Mouse (Mus musculus) embryonic facial prominence, embryonic 13.5 days (tissue): ENCODE results near the gene Ipo4. TPM values are rescaled to one million over a fixed set of nuclear protein-coding genes. Genes with fewer than 3 reads are reported as not detected.

ENCODE experiments used
- ATAC-seq: fragments of 200-750 bp; cut with Nextera tagmentation; 2 replicates; pipeline ENCODE4 v1.8.0; 2017; ENCODE audit warnings: low read depth; ENCODE audit not compliant: insufficient number of reproducible peaks, insufficient read depth, low FRiP score, low TSS enrichment
- H3K27ac ChIP-seq: fragments of 300-500 bp; sonication (generic); 2 replicates; pipeline ENCODE4 v1.5.1; 2015; ENCODE audit warnings: moderate library complexity, mild to moderate bottlenecking, inconsistent platforms
- H3K27me3 ChIP-seq: fragments of 300-500 bp; sonication (generic); 2 replicates; pipeline ENCODE4 v1.6.1; 2015; ENCODE audit warnings: mild to moderate bottlenecking, inconsistent platforms
- H3K36me3 ChIP-seq: fragments of 300-500 bp; sonication (generic); 2 replicates; pipeline ENCODE4 v1.6.1; 2015; ENCODE audit warnings: mild to moderate bottlenecking, inconsistent platforms
- H3K4me1 ChIP-seq: fragments of 300-500 bp; sonication (generic); 2 replicates; pipeline ENCODE4 v1.6.1; 2015; ENCODE audit warnings: inconsistent platforms
- H3K4me2 ChIP-seq: fragments of 300-500 bp; sonication (generic); 2 replicates; pipeline ENCODE4 v1.6.1; 2015; ENCODE audit warnings: moderate library complexity, mild to moderate bottlenecking, inconsistent platforms
- H3K4me3 ChIP-seq: fragments of 300-500 bp; sonication (generic); 2 replicates; pipeline ENCODE4 v1.5.1; 2015; ENCODE audit warnings: mild to moderate bottlenecking, inconsistent platforms
- H3K9ac ChIP-seq: fragments of 300-500 bp; sonication (generic); 2 replicates; pipeline ENCODE4 v1.6.1; 2015; ENCODE audit warnings: mild to moderate bottlenecking, inconsistent platforms
- H3K9me3 ChIP-seq: fragments of 300-500 bp; sonication (generic); 2 replicates; pipeline ENCODE4 v1.6.1; 2016; ENCODE audit warnings: inconsistent platforms
- WGBS: fragments of 180-500 bp; shearing (Covaris S2); methylation state at CpG from one replicate; pipeline ENCODE4 v1.1.7; 2015; ENCODE audit warnings: mixed read lengths; 5-methylcytosine and 5-hydroxymethylcytosine counted together
- polyA plus RNA-seq: library from polyadenylated mRNA; unstranded; fragments of >200 nt; fragmentation: Nextera tagmentation; extraction: Ambion mirVana; gene quantifications from 2 replicates; pipeline ENCODE4 v1.2.1, GENCODE M21; 2015

Gene Ipo4
- polyA plus RNA-seq, 1 experiment from 2014 or later: 95.1 TPM

DNA sequence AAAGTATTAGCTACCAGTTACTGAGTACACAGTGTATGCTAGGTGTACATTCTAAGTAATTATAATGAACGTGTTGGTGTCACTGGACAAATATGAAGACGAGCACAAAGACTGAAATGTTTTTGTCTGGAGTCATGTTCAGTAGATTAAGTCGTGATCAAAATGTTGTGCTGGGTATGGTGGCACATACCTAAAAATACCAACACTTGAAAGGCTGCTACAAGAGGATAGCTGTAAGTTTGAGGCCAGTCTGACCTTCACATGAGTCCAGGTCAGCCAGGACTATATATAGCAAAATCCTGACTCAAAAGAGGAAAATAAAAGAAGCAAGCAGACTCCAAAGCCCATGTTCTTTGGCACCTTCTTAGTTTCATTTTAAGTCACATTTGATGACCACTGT, 21.2 kb upstream of the Ipo4 start:
- Histone ChIP-seq H3K27ac (no peak overlapping the region), H3K4me2 (no peak overlapping the region), H3K36me3 (peaks cover 24% of the 10 kb centered on the region), H3K27me3 (no peaks in the 10 kb centered on the region), H3K9me3 (no peaks in the 10 kb centered on the region), H3K9ac (no peak overlapping the region), H3K4me1 (peaks cover 21% of the 10 kb centered on the region), H3K4me3 (no peak overlapping the region)
- 87% methylated on average over 3 of the region's 3 CpGs for WGBS
- no peak for ATAC-seq

DNA sequence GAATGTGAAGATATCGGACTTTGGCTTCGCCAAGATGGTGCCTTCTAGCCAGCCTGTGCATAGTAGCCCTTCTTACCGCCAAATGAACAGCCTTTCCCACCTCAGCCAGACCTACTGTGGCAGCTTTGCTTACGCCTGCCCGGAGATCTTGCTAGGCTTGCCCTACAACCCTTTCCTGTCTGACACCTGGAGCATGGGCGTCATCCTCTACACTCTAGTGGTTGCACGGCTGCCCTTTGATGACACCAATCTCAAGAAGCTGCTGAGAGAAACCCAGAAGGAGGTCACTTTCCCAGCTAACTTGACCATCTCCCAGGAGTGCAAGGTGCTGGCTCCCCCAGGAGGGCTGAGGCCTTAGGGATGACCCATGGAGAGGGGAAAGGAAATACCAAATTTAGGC, 15.8 kb upstream of the Ipo4 start:
- H3K9me3 ChIP-seq: no peaks in the 10 kb centered on the region

DNA sequence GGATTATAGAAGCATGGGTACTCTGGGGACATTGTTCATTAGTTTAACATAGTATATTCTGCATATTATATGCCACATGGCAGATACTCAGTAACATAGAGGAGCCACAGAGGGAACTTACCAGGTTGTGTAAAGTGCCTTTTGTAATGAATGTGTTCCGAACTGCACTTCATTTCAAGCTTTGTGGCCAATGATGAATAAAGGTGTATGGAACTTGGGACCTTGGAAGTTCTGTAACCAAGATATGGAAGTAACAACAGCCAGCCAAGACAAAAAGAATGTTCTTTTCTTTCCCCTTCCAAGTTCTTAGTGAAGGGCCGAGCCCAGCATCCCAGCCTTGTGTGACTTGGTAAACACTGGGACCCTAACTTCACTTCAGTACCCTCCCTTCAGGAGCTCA, 14.1 kb upstream of the Ipo4 start, which contains the start of gene Tssk4:
TSS of gene Tssk4 (plus strand) at position 301 of the 400 bp plus-strand sequence.
- Histone ChIP-seq H3K4me1 (peaks cover 14% of the 10 kb centered on the region), H3K9ac (no peak within 1 kb of the TSS), H3K27me3 (no peaks in the 10 kb centered on the region), H3K36me3 (peaks cover 19% of the 10 kb centered on the region), H3K27ac (no peak within 1 kb of the TSS), H3K9me3 (no peaks in the 10 kb centered on the region), H3K4me3 (no peak within 1 kb of the TSS), H3K4me2 (no peak within 1 kb of the TSS)
- no peak for ATAC-seq
- WGBS: 92% methylated on average over 2 of the region's 2 CpGs

More for the DNA sequence above, 15.8 kb upstream of the Ipo4 start:
- WGBS: 90% methylated on average over 7 of the region's 7 CpGs
- Histone ChIP-seq H3K9ac (no peak overlapping the region), H3K27me3 (no peaks in the 10 kb centered on the region), H3K4me2 (no peak overlapping the region), H3K4me1 (peaks cover 9% of the 10 kb centered on the region), H3K27ac (no peak overlapping the region), H3K36me3 (peaks cover 11% of the 10 kb centered on the region), H3K4me3 (no peak overlapping the region)
- no peak for ATAC-seq

DNA sequence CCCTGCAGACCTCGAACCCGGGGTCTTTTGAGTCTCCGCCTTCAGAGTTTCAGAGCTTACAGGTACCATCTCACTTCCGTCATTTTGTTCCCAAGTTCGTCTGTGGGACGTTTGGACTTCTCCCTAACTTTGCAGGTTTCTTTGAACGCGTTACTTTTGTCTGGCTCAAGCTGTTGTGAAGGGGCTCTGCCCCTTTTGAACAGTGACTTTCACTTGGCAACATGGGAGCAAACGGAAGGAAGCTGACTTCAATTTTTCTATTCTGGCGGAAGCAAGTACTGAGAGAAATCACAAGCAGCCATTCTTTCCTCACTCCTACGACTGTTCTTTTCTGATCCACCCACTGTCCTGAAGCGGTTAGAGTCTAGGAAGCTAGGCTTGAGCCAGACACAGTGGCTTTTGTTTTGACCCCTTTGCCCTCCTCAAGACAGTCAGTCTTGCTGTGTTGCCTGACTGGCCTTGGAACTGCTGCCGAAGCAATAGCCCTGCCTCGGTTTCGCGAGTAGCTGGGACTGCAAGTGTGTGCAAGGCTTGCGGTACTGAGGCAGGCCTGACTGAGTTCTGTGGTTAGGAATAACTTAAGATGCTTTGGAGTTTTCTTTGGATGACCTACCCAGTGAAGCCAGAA, 8.6 kb upstream of the Ipo4 start:
- peak overlapping the region; percentile 60 for H3K27ac ChIP-seq
- H3K4me3 ChIP-seq: peak overlapping the region; percentile 89
- peak overlapping the region; percentile 96 for H3K9ac ChIP-seq
- ATAC-seq: no peak
- peak overlapping the region; percentile 88 for H3K4me2 ChIP-seq
- no peaks in the 10 kb centered on the region for H3K27me3 ChIP-seq
- WGBS: 17% methylated on average over 17 of the region's 17 CpGs
- H3K4me1 ChIP-seq: peaks cover 20% of the 10 kb centered on the region
- peaks cover 41% of the 10 kb centered on the region for H3K36me3 ChIP-seq
- no peaks in the 10 kb centered on the region for H3K9me3 ChIP-seq

DNA sequence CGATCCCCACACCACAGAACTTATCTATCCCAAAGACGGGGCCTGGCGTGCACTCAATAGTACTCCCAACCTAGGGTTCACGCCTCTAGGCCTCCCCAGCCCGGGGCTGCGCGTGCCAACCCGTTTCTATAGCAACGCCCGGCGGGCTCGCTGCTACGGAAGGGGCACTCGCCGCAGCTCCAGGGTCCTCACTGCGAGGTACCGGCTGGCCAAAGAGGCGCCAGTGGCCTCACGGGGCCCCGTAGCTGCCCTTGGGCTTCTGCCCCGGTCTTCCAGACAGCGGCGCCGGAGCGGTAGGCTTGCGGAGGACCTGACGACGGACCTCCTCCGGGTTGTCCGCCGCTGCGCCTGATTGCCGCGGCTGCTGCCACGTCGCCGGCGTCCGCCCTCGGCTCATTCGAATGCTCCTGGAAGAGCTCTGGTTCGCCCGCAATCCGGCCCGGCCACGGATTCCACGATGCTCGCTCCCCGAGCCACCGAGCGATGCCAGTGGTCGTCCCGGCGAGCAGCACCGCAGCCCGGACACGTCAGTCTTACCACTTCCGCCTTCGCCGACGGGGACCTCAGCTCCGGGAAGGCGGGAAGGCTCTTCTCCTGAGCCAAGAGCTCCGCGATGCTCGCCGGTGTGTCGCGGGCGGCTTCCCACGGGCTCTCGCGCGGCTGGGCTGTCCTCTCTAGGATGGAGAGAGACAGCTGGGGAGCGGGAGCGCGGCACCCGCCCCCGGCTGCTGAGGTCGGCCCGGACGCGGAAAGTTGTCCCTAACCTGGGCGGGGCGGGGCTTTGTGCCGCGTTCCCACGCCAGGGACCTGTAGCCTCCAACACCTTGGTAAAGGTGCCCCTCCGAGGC, 7.5 kb upstream of the Ipo4 start, which contains the start of gene Tm9sf1:
TSS of gene Tm9sf1 (minus strand) at position 747 of the 848 bp plus-strand sequence.
- Histone ChIP-seq H3K4me1 (peaks cover 20% of the 10 kb centered on the region), H3K36me3 (peaks cover 51% of the 10 kb centered on the region), H3K4me2 (peak within 1 kb of the TSS; percentile 88), H3K4me3 (peak within 1 kb of the TSS; percentile 89), H3K27ac (peak within 1 kb of the TSS; percentile 95), H3K9ac (peak within 1 kb of the TSS; percentile 96), H3K27me3 (no peaks in the 10 kb centered on the region), H3K9me3 (no peaks in the 10 kb centered on the region)
- under 1% methylated on average over 89 of the region's 89 CpGs for WGBS
- ATAC-seq: peak; percentile 82

DNA sequence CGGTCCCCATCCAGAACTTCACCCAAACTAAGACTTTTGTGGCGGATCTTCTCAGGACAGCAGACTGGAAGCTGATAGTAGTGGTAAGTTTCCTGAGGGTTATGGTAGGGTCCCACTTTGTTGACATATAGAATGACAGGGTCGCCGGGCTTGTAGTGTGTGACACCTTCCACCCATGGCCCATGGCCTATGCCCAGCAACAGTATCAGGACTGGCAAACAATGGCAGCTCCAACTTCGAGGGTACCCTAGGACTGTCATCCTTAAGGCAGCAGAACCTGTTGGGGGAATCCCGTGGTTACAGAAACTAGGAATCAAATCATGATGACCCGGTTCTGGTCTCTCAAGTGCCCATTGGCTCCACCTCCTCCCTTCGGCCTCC, 6.9 kb upstream of the Ipo4 start:
- Histone ChIP-seq H3K9me3 (no peaks in the 10 kb centered on the region), H3K4me2 (peak overlapping the region; percentile 88), H3K27ac (peak overlapping the region; percentile 95; the same call in 1 of the 2 replicates), H3K36me3 (peaks cover 58% of the 10 kb centered on the region), H3K4me3 (peak overlapping the region; percentile 89), H3K9ac (peak overlapping the region; percentile 96), H3K27me3 (no peaks in the 10 kb centered on the region), H3K4me1 (peaks cover 20% of the 10 kb centered on the region)
- no peak for ATAC-seq
- WGBS: 22% methylated on average over 8 of the region's 8 CpGs

DNA sequence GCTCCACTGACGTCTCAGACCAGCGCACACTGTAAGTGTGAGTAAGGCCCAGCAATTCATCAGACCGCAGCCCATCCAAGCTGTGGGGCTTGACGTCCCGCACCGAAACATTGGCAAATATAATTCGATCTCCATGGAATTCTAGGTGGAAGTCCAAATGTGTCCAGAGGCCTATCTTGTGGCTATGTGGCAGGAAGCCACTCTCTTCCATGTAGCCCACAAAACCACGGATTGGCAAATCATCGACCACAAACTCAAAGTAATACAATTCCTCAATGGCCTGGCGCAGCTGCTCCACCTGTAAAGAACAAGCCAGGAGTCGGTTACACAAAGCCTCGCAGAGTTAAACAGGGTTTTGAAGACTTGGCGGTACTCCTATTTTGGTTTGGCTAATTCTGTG, 5.5 kb upstream of the Ipo4 start:
- no peak for ATAC-seq
- Histone ChIP-seq H3K9me3 (no peaks in the 10 kb centered on the region), H3K36me3 (peaks cover 58% of the 10 kb centered on the region), H3K4me2 (no peak overlapping the region), H3K27me3 (no peaks in the 10 kb centered on the region), H3K9ac (no peak overlapping the region), H3K4me1 (peaks cover 21% of the 10 kb centered on the region), H3K27ac (no peak overlapping the region), H3K4me3 (no peak overlapping the region)
- WGBS: 90% methylated on average over 13 of the region's 13 CpGs

DNA sequence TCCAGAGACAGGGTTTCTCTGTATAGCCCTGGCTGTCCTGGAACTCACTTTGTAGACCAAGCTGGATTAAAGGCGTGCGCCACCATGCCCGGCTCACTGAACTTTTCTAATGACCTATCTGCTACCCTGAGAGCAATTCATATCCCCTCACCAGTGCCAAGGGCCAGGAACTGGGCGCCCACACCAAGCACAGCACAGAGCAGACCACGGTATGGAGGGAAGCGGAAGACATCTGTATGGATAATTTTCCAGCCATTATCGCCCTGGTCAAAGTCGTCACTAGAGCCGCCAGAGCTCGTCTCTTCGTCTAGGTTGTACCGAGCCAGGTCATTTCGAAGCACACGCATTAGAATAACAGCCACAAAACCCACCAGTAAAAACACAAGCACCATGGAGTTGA, 5.1 kb upstream of the Ipo4 start:
- Histone ChIP-seq H3K9me3 (no peaks in the 10 kb centered on the region), H3K4me1 (peaks cover 24% of the 10 kb centered on the region), H3K27ac (no peak overlapping the region), H3K4me2 (no peak overlapping the region), H3K27me3 (no peaks in the 10 kb centered on the region), H3K4me3 (no peak overlapping the region), H3K36me3 (peaks cover 57% of the 10 kb centered on the region), H3K9ac (no peak overlapping the region)
- no peak for ATAC-seq
- 94% methylated on average over 14 of the region's 14 CpGs for WGBS

DNA sequence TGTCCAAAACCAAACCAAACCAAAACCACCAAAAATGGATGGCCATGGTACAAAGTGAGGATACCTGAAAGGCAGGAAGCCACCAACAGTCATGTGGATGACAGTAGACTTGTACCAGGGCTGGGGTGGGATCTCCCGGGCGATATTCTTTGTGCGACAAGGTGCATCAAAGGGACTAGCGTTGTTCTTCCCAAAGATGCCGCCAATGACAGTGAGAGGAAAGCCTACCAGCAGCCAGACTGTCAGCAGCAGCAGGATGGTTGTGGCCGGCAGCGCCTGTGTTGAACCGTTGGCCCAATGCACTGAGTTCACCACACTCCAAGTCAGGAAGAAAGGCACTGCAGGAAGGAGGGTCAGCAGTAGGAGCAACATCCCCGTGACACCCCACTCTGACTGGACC, 2.0 kb upstream of the Ipo4 start, which contains the start of gene Gm49378:
TSS of gene Gm49378 (minus strand) at position 101 of the 400 bp plus-strand sequence.
- Histone ChIP-seq H3K9me3 (no peaks in the 10 kb centered on the region), H3K4me2 (no peak within 1 kb of the TSS), H3K27me3 (no peaks in the 10 kb centered on the region), H3K4me3 (no peak within 1 kb of the TSS), H3K36me3 (peaks cover 70% of the 10 kb centered on the region), H3K27ac (no peak within 1 kb of the TSS), H3K9ac (no peak within 1 kb of the TSS), H3K4me1 (peaks cover 25% of the 10 kb centered on the region)
- 95% methylated on average over 9 of the region's 9 CpGs for WGBS
- no peak for ATAC-seq

DNA sequence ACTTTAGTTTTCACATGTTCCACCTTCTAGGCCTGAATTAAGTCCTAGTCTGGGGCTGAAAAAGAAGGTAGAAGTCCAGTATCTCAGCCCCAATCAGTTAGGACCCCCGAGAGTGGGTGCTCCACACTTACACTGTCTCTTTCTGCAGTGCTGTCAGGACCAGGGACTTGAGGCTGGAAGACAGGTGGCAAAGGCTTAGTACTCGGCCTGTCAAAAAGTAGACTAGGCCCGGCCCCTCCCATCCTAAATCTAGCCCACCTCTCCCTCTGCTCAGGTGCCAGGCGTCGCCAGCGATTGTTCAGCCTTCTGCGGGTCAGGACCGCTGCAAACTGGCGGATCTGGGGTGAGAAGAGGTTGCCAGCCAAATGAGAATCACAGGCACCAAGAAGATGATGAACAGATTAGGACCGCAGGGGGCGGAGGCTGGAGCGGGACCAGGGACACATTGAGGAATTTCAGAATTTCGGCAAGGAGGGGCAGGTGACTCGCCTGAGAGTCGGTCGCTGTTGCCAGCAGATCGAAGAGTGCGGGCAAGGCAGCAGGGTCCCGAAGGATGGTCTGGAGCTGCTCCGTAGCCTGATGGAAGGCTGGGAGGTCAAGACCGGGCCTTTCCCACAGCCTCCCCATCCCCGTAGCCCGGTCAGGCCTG, 759 bp downstream of the Ipo4 start:
- WGBS: 4% methylated on average over 23 of the region's 23 CpGs
- no peaks in the 10 kb centered on the region for H3K27me3 ChIP-seq
- peak overlapping the region; percentile 78 for H3K27ac ChIP-seq
- peak overlapping the region; percentile 84 for H3K9ac ChIP-seq
- peaks cover 19% of the 10 kb centered on the region for H3K4me1 ChIP-seq
- ATAC-seq: no peak
- H3K4me2 ChIP-seq: peak overlapping the region; percentile 74
- H3K36me3 ChIP-seq: peaks cover 82% of the 10 kb centered on the region
- no peaks in the 10 kb centered on the region for H3K9me3 ChIP-seq
- H3K4me3 ChIP-seq: peak overlapping the region; percentile 74

DNA sequence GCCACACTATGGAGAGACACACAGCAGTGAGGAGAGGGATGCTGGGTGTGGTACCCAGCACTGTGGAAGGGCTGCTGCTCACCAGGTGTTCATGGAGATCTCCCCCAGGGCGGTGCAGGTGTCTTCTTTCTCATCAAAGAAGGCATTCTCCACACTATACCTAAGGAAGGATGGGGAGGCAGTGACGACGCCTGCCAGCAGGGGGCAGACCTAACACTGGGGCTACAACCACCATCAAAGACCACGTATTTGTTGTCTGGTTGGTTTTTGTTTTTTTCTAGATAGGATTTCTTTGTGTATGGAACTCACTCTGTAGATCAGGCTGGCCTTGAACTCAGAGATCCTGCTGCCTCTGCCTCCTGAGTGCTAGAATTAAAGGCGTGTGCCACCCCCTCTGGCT, 6.4 kb downstream of the Ipo4 start:
- H3K36me3 ChIP-seq: peaks cover 98% of the 10 kb centered on the region
- H3K9ac ChIP-seq: no peak overlapping the region
- no peaks in the 10 kb centered on the region for H3K27me3 ChIP-seq
- no peak overlapping the region for H3K27ac ChIP-seq
- no peak for ATAC-seq
- H3K9me3 ChIP-seq: no peaks in the 10 kb centered on the region
- no peak overlapping the region for H3K4me3 ChIP-seq
- 57% methylated on average over 5 of the region's 5 CpGs for WGBS
- peaks cover 6% of the 10 kb centered on the region for H3K4me1 ChIP-seq
- no peak overlapping the region for H3K4me2 ChIP-seq
